Mouse (Mus musculus) thymus, postnatal 10 days (tissue): Measurements from ENCODE around the gene Krt82.
A peak's percentile ranks its signal among the peaks of the same experiment; 100 is the strongest.

Source experiments
- DNase-seq, 2 experiments: peaks; one replicate each; pipeline ENCODE4 v3.0.0; 2021; ENCODE audit warnings: low spot score in 2 of 2

Gene Krt82

DNA sequence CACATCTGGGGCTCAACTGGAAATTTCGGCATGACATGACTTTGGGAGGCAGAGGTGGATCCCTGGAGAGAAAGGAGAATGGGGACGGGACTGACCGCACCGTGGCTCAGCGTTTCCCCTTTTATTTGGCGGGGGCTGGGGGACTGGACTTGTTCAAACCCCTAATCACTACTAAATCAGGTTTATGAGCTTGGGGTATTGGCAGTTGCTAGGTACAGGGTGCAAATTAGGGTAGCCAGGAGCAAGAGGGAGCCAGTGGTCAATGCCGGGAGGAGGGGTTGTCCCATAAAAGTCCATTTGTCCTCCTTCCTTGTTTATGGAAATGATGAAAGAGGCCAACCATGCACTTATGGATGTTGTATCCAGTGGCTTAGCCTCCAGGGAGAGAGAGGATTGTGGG is at the start of gene Krt82:
Gene Krt82 (minus strand): TSS at position 101 of the 400 bp plus-strand sequence.
- DNase-seq: no peak

DNA sequence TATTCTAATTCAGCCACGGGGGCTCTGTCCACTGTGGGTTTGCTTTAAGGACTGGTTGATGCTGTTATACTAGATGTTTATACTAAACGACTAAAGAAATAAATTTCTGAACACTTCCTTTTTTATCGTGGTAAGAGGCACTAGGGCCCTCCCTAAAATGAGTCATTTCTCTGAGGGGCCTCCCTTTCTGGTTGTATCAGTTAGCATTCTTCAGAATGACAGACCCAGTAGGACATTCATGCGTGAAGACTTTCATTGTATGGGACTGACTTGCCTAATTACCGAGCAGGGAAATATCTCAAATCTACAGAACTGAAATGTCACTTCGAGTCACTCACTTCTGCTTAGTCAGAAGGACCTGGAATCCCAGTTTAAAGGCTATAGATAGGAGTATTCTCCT is 48.7 kb upstream of the Krt82 start:
- DNase-seq: no peak

- no peak for DNase-seq
Measured at GRCm38 (mm10) chr15:101588216-101588615, 37.7 kb upstream of the Krt82 start.

DNA sequence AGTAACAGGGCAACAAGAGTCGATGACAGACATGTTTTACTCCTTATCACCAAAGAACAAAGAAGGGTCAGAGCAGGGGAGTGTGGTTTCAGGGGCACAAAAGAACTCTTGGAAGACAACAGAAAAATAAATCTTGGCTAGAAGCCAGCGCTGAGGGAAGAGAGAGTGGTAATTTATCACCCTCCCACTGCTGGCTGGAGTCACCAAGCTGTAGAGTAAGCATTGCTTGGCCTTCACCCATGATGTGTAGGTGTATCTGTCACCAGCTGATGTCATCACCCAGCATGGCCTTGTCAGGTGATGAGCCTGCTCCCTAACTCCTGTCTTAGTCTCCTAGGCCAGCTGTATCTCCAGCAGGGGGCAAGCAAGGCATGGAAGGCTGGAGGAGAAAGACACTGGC is 34.0 kb upstream of the Krt82 start:
- DNase-seq: no peak

GRCm38 (mm10) chr15:101583211-101583965 is 32.9 kb upstream of the Krt82 start:
- DNase-seq: no peak

- no peak for DNase-seq
Measured at GRCm38 (mm10) chr15:101581701-101582100, 31.2 kb upstream of the Krt82 start.

DNA sequence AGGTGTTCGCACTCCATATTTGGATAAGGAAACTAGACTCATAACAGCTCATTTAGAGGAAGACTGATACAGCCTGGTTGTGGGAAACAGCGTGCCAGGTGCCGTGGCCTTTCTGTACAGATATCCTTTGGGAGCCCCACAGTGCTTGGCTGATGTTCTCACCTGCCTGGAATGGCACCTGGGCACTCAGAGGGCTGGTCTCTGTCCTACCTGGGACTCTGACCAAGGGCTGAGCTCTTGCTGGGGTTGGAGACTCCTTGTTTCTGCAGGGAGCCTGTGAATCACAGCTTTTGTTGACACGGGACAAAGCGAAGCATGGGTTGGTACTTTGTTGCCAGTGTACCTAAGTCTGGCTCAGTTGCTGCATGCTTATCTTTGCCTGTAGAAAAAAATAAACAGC is 25.0 kb upstream of the Krt82 start:
- no peak for DNase-seq

DNA sequence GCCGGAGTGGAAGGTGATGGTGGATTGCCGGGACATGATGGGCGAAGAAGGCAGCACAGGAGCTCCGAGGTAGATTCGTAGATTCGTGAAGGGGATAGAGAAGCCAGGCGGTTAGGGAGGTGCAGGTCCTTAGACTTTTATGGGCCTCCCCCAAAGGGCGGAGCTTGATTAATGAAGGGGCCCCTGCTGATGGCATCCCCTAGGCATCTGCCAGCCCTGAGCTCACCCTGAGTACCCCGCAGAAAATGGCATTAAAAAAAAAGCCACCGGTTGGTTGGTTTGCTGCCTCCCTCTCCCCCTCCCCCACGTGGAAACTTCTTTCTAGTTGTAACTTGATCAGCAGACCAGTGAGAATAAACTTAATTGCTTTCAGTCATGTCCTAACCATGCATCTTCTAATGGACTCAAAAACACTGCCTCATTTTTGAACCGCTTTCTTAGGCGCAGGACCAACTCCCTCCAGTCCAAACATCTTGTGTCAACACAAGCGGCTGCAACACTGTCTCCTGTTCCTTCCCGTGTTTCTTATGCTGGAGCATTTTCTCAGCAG is 23.4 kb upstream of the Krt82 start, which contains the start of gene Krt75:
Gene Krt75 (minus strand): TSS at position 109 of the 550 bp plus-strand sequence.
- DNase-seq: no peak

GRCm38 (mm10) chr15:101567780-101568179 is 17.3 kb upstream of the Krt82 start:
- DNase-seq: peak in 1 of 2 experiments; percentile 10

DNA sequence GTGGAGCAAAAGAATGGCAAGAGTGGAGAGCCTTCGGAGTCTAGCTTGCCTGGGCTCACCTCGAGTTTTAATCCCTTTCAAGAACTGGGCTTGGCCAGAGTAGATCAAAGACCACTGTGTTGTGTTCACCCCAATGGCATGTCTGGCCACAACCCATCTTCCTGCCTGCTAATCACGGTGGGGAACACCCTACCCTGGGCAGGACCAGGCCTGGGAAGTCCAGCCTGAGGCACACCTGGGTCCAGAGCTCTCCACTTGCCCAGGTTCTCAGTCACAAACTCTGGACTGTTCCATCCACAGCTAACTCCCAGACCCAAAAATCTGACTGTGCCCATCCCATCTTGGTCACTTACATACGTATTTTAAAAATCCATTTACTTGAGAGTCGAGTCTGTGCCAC is 12.4 kb upstream of the Krt82 start, which contains the start of gene Krt90:
Gene Krt90 (minus strand): TSS at position 101 of the 400 bp plus-strand sequence.
- DNase-seq: no peak

- no peak for DNase-seq
Measured at GRCm38 (mm10) chr15:101558034-101558646, 7.7 kb upstream of the Krt82 start.

GRCm38 (mm10) chr15:101553169-101553568 is 2.7 kb upstream of the Krt82 start:
- DNase-seq: peak; percentile 37 to 54

DNA sequence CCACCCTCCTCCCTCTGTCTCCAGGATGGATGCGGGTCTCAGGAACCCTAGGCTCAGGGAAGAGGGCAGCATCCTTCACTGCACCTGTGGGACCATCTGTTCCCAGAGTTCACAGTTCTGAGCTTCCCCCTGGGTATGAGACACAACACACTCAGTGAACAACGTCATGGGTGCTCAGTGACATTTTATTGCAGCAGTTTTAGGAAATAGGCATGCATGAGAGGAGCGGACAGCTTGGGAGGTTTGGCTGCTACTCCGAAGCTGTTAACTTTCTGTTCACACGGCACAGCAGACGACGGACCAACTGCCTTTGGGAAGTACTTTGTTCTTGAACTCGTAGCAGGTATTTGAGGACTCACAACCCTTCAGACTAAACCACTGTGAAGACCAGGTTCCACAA is 1.7 kb upstream of the Krt82 start:
- DNase-seq: no peak

- DNase-seq: no peak
Measured at GRCm38 (mm10) chr15:101544478-101544877, 6.0 kb downstream of the Krt82 start.

- no peak for DNase-seq
Measured at GRCm38 (mm10) chr15:101542543-101542942, 7.9 kb downstream of the Krt82 start.

DNA sequence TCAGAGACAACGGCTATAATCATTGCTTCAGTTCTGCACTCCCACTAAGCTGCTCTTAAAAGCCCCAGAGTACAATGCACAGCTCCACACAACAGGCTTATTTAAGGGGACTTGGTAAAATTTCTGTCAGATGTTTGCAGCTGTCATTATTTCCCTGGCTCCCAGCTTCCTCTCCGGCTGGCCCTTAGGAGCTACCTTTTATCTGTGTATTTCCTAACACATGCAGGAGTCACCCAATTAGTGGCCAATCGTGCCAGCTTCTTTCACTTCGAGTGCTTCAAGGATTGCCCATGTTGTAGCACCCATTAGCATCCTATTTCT is 11.9 kb downstream of the Krt82 start:
- DNase-seq: no peak

DNA sequence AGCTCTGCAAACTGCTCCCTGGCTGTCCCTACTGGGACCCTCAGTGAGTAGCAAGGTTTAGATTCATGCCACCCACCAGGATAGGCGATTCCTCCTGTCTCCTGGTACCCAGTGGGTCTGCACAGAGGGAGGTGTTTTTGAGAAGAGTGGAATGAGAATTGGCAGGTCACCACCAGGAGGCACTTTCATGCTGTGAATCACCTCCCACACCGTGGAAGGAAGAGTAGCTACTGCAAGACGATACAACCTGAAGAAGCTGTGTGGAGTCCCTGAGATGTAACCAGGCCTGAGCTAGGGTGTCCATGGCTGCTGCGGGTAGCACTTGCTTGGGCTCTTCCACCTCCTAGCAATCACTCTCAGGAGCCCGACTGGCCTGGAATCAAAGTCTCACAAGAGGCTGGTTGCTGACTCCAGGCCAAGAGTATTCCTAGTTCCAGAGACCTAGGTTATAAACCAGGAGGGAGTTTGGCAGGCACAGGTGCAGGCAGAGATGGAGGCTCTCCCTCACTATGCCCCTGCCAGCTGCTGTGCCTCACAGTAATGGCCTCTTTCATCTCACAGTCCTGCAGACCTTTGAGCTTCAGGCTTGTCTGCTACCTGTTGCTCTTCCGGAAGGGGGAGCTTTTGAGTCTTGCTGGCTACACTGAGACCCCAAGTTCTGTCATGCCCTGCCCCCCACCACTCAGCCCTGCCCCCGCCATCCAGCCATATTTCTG is 12.4 kb downstream of the Krt82 start:
- DNase-seq: no peak

DNA sequence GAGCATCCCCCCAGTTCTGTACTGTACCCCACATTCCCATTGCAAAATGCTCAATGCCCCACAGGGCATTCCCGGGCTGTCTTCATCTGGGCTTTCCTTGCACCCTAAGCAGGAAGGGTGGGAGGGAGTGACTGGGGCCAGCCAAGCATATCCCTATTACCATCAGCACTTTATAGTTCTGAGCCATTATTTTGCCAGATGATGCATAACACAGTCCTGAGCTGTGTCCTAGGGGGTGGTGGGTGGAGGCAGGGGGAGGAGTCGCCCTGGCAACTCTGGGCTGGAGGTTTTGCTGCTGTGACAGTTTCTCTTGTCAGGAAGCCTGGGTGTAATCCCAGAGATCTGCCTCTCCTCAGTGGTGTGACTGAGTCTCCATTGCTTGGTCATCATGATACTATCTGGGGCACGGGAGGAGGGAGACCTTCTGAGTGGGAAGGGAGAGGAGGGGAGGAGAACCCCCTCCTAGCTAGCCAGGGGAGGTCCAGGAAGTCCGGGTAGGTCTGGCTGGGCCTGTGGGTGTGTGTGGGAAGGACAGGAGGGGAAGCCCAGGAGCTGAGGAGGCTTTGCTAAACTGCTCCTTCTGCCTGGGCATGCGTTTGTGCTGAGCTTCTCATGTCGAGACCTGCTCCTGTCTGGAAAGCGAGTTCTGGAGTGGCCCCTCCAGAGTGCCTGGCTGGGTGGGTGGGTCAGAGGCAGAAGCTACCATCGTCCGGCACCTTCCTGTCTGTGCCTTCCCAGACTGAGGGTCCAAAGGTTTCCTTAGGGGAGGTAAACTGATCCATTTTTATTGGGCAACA is 14.2 kb downstream of the Krt82 start:
- no peak for DNase-seq

- DNase-seq: no peak
Measured at GRCm38 (mm10) chr15:101532720-101533119, 17.7 kb downstream of the Krt82 start, which contains the start of gene Krt84. Gene Krt84, minus strand, starts transcription at chr15:101532820.

DNA sequence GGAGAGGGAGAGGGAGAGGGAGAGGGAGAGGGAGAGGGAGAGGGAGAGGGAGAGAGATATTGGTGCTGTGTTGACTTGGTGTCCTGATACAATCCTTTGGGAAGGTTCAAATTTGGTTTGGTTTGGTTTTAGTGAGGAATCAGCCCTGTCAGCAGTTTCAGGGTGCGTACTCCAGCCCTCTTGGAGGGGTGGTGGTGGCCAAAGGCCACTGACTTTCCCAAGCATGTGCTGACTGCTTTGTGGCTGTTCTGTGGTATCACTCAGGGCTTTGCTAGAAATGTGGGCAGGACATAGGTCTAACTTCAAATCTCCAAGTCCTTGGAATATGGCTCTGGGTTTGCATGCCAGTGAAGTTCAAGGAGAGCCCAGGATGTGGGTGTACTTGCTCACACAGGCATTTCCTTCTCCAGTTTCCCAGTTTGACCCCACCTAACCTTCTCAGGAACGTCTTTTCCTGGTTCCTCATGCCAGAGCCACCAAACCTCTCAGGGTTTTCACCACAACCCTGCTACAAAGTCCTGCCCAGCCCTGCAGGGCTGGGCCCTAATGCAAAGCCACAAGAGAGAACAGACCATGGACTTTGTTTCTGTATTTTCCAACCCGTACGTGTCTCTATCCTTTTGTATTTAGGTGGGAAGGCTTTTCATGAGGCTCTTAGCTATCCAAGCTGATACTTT is 27.8 kb downstream of the Krt82 start:
- no peak for DNase-seq

DNA sequence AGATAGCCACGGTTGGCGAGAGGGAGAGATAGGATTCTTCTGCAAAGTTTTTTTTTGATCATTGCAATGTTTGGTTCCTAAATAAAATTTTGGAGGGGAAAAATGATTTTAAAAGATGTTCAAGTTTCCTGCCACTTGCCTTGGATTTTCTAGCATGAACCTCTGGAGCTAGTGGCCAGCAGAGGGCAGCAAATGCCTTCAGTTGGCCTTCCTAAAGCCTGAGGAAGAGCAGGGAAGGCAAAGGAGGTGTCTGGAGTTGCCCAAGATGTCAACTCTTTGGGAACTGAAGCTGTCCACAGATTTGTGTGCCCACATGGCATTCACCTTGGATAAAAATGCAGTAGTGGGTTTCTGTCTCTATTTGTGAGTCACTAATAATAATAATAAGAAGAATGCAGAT is 30.7 kb downstream of the Krt82 start:
- DNase-seq: peak; percentile 7 to 42
